Mouse (Mus musculus): ENCODE measurements around the gene Nudt8. TPM values are rescaled to one million over a fixed set of nuclear protein-coding genes. Genes with fewer than 3 reads are reported as not detected.
A peak's percentile ranks its signal among the peaks of the same experiment; 100 is the strongest.
"Not testable (repeated sequence)": the region's sequence is repeated elsewhere in the genome, so short reads cannot be mapped to it uniquely, and the experiment has no call there.

Nudt8 gene
- total RNA-seq (2014; rRNA removed): 18.5 and 22.1 TPM in 2 replicates
- polyA plus RNA-seq (2015; fragmentation: Nextera tagmentation; extraction: Ambion mirVana): 26.2 and 33.2 TPM in 2 replicates

DNA sequence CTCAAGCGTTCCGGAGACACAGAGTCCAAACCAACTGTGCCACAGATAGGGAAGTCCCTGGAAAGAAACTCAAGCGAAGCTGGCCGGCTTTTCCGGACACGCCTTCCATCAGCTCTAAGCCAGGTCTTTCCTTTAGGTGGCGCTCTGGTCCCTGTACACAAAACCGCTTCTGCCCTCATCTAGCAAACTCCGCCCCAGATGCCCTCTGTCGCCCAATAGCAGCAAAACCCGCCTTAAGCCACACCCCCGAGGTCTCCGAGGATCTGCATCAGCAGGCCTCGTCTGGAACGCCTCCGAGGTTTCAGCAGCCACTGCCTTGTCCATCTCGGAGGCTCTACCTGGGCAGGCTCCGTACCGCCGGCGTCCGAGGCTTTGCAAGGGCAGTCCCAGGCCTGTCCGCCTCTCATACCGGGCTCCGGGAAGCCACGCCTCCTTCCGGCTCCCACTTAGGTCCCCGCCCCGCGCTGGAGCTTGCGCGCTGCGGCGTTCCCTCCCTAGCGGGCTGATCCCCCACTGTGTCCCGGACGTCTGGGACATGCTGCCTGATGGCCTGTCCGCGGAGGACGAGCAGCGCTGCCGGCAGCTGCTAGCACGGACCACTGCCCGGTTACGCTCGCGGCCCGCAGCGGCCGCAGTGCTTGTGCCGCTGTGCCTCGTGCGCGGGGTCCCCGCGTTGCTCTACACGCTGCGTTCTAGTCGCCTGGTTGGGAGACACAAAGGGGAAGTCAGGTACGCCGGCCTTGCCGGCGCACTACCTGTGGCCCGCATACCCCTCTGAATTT is at the start of gene Nudt8, which contains the start of gene Gm49405:
Gene Nudt8 (plus strand): TSS at position 462 of the 782 bp plus-strand sequence.
Gene Gm49405 (plus strand): TSS at position 508 of the 782 bp plus-strand sequence.
- H3K9ac ChIP-seq (replicated peaks; ENCODE audit: low read length, poor library complexity, severe bottlenecking): peak within 1 kb of the TSS; percentile 90
- DNase-seq (ENCODE audit: low spot score) (peak; percentile 98), ATAC-seq (ENCODE audit: low FRiP score) (peak; percentile 88)
- peak within 1 kb of the TSS; percentile 56 for H3K4me3 ChIP-seq (ENCODE audit: low read depth, low read length)
- no peaks in the 10 kb centered on the region for H3K27me3 ChIP-seq (ENCODE audit: insufficient read depth, low read length)
- H3K27ac ChIP-seq (ENCODE audit: low read depth, low read length): peak within 1 kb of the TSS; percentile 93
- no peaks in the 10 kb centered on the region for H3K36me3 ChIP-seq (ENCODE audit: insufficient read depth, low read length)
- peak; percentile 88 for TF ChIP-seq CTCF (IDR thresholded peaks at IDR 0.05)
- WGBS: under 1% methylated on average over 64 of the region's 64 CpGs
- H3K4me2 ChIP-seq (ENCODE audit: low read depth, low read length, poor library complexity, severe bottlenecking): peak within 1 kb of the TSS; percentile 64
- H3K9me3 ChIP-seq (ENCODE audit: low read length): no peaks in the 10 kb centered on the region
- H3K4me1 ChIP-seq (ENCODE audit: insufficient read depth, low read length): peaks cover 7% of the 10 kb centered on the region; the same call in 1 of the 2 replicates

DNA sequence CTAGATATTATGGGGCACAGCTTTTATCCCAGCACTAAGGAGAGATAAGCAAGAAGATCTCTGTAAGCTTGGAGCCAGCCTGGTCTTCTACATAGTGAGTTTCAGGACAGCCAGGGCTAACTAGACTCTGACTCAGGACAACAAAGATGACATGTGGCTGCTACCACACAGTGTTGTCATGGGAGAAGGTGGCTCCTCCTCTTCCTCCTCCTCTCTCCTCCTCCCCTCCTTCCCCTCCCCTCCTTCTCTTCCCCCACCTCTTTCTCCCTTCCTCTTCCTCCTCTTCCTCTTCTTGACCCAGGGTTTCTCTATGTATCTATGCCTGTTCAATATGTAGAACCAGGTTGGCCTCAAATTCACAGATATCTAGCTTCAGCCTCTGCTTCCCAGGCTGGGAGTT is 48.9 kb upstream of the Nudt8 start:
- no peaks in the 10 kb centered on the region for H3K9me3 ChIP-seq (ENCODE audit: low read length)
- no peak overlapping the region for H3K27ac ChIP-seq (ENCODE audit: low read depth, low read length)
- H3K4me2 ChIP-seq (ENCODE audit: low read depth, low read length, poor library complexity, severe bottlenecking): no peak overlapping the region
- TF ChIP-seq CTCF (IDR thresholded peaks at IDR 0.05): no peak
- ATAC-seq (ENCODE audit: low FRiP score) (no peak), DNase-seq (ENCODE audit: low spot score) (no peak)
- H3K4me1 ChIP-seq (ENCODE audit: insufficient read depth, low read length): no peaks in the 10 kb centered on the region
- no peaks in the 10 kb centered on the region for H3K36me3 ChIP-seq (ENCODE audit: insufficient read depth, low read length)
- no peak overlapping the region for H3K4me3 ChIP-seq (ENCODE audit: low read depth, low read length)
- no peak overlapping the region for H3K9ac ChIP-seq (replicated peaks; ENCODE audit: low read length, poor library complexity, severe bottlenecking)
- H3K27me3 ChIP-seq (ENCODE audit: insufficient read depth, low read length): no peaks in the 10 kb centered on the region

DNA sequence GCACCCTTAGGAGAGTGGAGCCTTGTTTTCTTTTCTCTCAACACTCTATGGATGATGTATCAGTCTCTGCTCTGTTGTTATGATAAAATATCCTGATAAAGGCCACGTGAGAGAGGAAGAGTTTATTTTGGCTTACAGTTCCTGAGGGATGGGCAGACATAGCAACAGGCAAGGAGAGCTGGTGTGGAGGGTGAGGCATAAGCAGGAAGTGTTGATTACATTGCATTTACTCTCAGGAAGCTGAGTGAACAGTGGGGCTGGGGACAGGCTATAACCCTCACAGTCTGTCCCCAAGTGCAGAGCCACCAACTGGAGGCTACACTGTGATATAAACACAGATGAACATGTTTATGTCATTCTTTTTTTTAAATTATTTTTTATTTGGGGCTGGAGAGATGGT is 48.3 kb upstream of the Nudt8 start:
- WGBS: 58% methylated on average over 1 of the region's 1 CpGs

GRCm38 (mm10) chr19:3955033-3955432 is 45.3 kb upstream of the Nudt8 start:
- Histone ChIP-seq H3K27me3 (ENCODE audit: insufficient read depth, low read length) (no peaks in the 10 kb centered on the region), H3K4me3 (ENCODE audit: low read depth, low read length) (no peak overlapping the region), H3K9ac (replicated peaks; ENCODE audit: low read length, poor library complexity, severe bottlenecking) (no peak overlapping the region), H3K36me3 (ENCODE audit: insufficient read depth, low read length) (no peaks in the 10 kb centered on the region), H3K27ac (ENCODE audit: low read depth, low read length) (no peak overlapping the region), H3K4me1 (ENCODE audit: insufficient read depth, low read length) (no peaks in the 10 kb centered on the region), H3K9me3 (ENCODE audit: low read length) (no peaks in the 10 kb centered on the region), H3K4me2 (ENCODE audit: low read depth, low read length, poor library complexity, severe bottlenecking) (no peak overlapping the region)
- DNase-seq (ENCODE audit: low spot score): no peak
- no peak for TF ChIP-seq CTCF (IDR thresholded peaks at IDR 0.05)
- 79% methylated on average over 3 of the region's 3 CpGs for WGBS
- no peak for ATAC-seq (ENCODE audit: low FRiP score)

More for the DNA sequence above, 48.3 kb upstream of the Nudt8 start:
- TF ChIP-seq CTCF (IDR thresholded peaks at IDR 0.05): no peak
- no peaks in the 10 kb centered on the region for H3K9me3 ChIP-seq (ENCODE audit: low read length)
- H3K4me1 ChIP-seq (ENCODE audit: insufficient read depth, low read length): no peaks in the 10 kb centered on the region
- H3K4me3 ChIP-seq (ENCODE audit: low read depth, low read length): no peak overlapping the region
- H3K36me3 ChIP-seq (ENCODE audit: insufficient read depth, low read length): no peaks in the 10 kb centered on the region
- DNase-seq (ENCODE audit: low spot score): no peak
- H3K4me2 ChIP-seq (ENCODE audit: low read depth, low read length, poor library complexity, severe bottlenecking): no peak overlapping the region
- no peak overlapping the region for H3K9ac ChIP-seq (replicated peaks; ENCODE audit: low read length, poor library complexity, severe bottlenecking)
- no peak for ATAC-seq (ENCODE audit: low FRiP score)
- H3K27me3 ChIP-seq (ENCODE audit: insufficient read depth, low read length): no peaks in the 10 kb centered on the region
- H3K27ac ChIP-seq (ENCODE audit: low read depth, low read length): no peak overlapping the region

DNA sequence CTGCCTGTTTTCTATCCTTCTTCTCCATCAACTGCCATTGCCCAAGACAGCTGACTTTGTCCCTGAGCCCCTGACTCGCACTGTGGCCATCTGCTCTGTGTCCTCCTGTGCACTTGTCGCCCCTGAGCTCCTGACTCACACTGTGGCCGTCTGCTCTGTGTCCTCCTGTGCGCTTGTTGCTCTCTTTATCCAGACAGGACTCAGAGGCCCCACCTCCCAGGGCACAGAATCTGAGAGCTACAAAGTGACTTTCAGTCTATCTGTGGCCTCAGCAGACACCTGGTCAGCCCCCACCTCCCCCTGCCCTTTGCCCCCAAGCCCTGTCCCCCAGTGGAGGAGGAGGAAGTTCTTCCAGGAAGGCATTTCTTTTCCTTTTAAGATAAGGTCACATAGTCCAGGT is 44.6 kb upstream of the Nudt8 start:
- no peaks in the 10 kb centered on the region for H3K9me3 ChIP-seq (ENCODE audit: low read length)
- no peak overlapping the region for H3K9ac ChIP-seq (replicated peaks; ENCODE audit: low read length, poor library complexity, severe bottlenecking)
- TF ChIP-seq CTCF (IDR thresholded peaks at IDR 0.05): no peak
- H3K36me3 ChIP-seq (ENCODE audit: insufficient read depth, low read length): no peaks in the 10 kb centered on the region
- H3K27ac ChIP-seq (ENCODE audit: low read depth, low read length): no peak overlapping the region
- H3K4me2 ChIP-seq (ENCODE audit: low read depth, low read length, poor library complexity, severe bottlenecking): no peak overlapping the region
- H3K4me1 ChIP-seq (ENCODE audit: insufficient read depth, low read length): no peaks in the 10 kb centered on the region
- H3K27me3 ChIP-seq (ENCODE audit: insufficient read depth, low read length): no peaks in the 10 kb centered on the region
- 58% methylated on average over 4 of the region's 4 CpGs for WGBS
- DNase-seq (ENCODE audit: low spot score) (no peak), ATAC-seq (ENCODE audit: low FRiP score) (no peak)
- H3K4me3 ChIP-seq (ENCODE audit: low read depth, low read length): no peak overlapping the region

- 83% methylated on average over 5 of the region's 5 CpGs for WGBS
- H3K36me3 ChIP-seq (ENCODE audit: insufficient read depth, low read length); H3K4me2 ChIP-seq (ENCODE audit: low read depth, low read length, poor library complexity, severe bottlenecking); ATAC-seq (ENCODE audit: low FRiP score); H3K9ac ChIP-seq (replicated peaks; ENCODE audit: low read length, poor library complexity, severe bottlenecking); H3K9me3 ChIP-seq (ENCODE audit: low read length); H3K4me1 ChIP-seq (ENCODE audit: insufficient read depth, low read length); H3K4me3 ChIP-seq (ENCODE audit: low read depth, low read length); DNase-seq (ENCODE audit: low spot score); H3K27me3 ChIP-seq (ENCODE audit: insufficient read depth, low read length); H3K27ac ChIP-seq (ENCODE audit: low read depth, low read length): not testable (repeated sequence)
Measured at GRCm38 (mm10) chr19:3957296-3958036, 42.9 kb upstream of the Nudt8 start.

All from midbrain, postnatal 0 days (tissue).